Comparison of ENCODE assay signal across 8 mouse cellular contexts in genomic region chr2:102829201-102829600, GRCm38 (mm10).
DNase-seq lines count a peak whose midpoint lies in the region; ATAC-seq lines count a peak whose summit lies in the region.

No protein-coding gene starts in this region.

- H3K4me2 ChIP-seq in kidney, embryonic 15.5 days, result no peak overlapping the region
- no peak overlapping the region for H3K4me2 ChIP-seq in liver, embryonic 12.5 days
- no peak overlapping the region for H3K4me2 ChIP-seq in midbrain, embryonic 11.5 days

- WGBS in kidney, embryonic 15.5 days, result 95% methylated on average over 3 of the region's 3 CpGs
- WGBS in liver, embryonic 12.5 days (ENCODE audit: insufficient replicate concordance), result 77% methylated on average over 3 of the region's 3 CpGs
- 84% methylated on average over 3 of the region's 3 CpGs for WGBS in midbrain, embryonic 11.5 days

- DNase-seq in adrenal gland, adult (ENCODE audit: inconsistent age in 2 of 2, low spot score in 1 of 2), result peak; percentile 72 to 95
- DNase-seq in right cerebral cortex, adult 18-20 months, result peak; percentile 74
- DNase-seq in urinary bladder, postnatal 14 days (ENCODE audit: low spot score), result peak; percentile 68
- no peak for DNase-seq in midbrain, embryonic 11.5 days (ENCODE audit: low spot score, missing footprints)

- no peak overlapping the region for H3K27ac ChIP-seq in kidney, embryonic 15.5 days
- no peak overlapping the region for H3K27ac ChIP-seq in liver, embryonic 12.5 days
- H3K27ac ChIP-seq in midbrain, embryonic 11.5 days (ENCODE audit: low read depth, low read length), result no peak overlapping the region

- H3K4me1 ChIP-seq in kidney, embryonic 15.5 days, result no peaks in the 10 kb centered on the region
- H3K4me1 ChIP-seq in liver, embryonic 12.5 days, result no peaks in the 10 kb centered on the region
- H3K4me1 ChIP-seq in midbrain, embryonic 11.5 days (ENCODE audit: control insufficient read depth, insufficient read depth, low read length), result no peaks in the 10 kb centered on the region

- no peaks in the 10 kb centered on the region for H3K9me3 ChIP-seq in kidney, embryonic 15.5 days (replicated peaks)
- H3K9me3 ChIP-seq in liver, embryonic 12.5 days (replicated peaks), result no peaks in the 10 kb centered on the region
- no peaks in the 10 kb centered on the region for H3K9me3 ChIP-seq in midbrain, embryonic 11.5 days (ENCODE audit: control insufficient read depth, low read length)

- peak; percentile 67 for ATAC-seq in CD4-positive, CD25-positive, alpha-beta regulatory T cell, adult 4 months
- ATAC-seq in erythroid progenitor cell, adult 5-6 weeks (replicated peaks; ENCODE audit: low FRiP score, poor library complexity, severe bottlenecking), result peak; percentile 86
- ATAC-seq in kidney, embryonic 15.5 days (replicated peaks; ENCODE audit: low FRiP score), result peak; percentile 66; the same call in 1 of the 2 replicates
- ATAC-seq in liver, embryonic 12.5 days, result peak; percentile 89
- ATAC-seq in midbrain, embryonic 11.5 days (ENCODE audit: low FRiP score), result no peak

- no peak overlapping the region for H3K4me3 ChIP-seq in kidney, embryonic 15.5 days (replicated peaks)
- no peak overlapping the region for H3K4me3 ChIP-seq in liver, embryonic 12.5 days
- H3K4me3 ChIP-seq in midbrain, embryonic 11.5 days (ENCODE audit: low read depth, low read length), result no peak overlapping the region

- H3K36me3 ChIP-seq in kidney, embryonic 15.5 days, result no peaks in the 10 kb centered on the region
- peaks cover 34% of the 10 kb centered on the region for H3K36me3 ChIP-seq in liver, embryonic 12.5 days
- H3K36me3 ChIP-seq in midbrain, embryonic 11.5 days (ENCODE audit: control insufficient read depth, insufficient read depth, low read length), result no peaks in the 10 kb centered on the region

- H3K9ac ChIP-seq in kidney, embryonic 15.5 days, result no peak overlapping the region
- H3K9ac ChIP-seq in liver, embryonic 12.5 days, result no peak overlapping the region
- H3K9ac ChIP-seq in midbrain, embryonic 11.5 days (ENCODE audit: low read length), result no peak overlapping the region

- no peaks in the 10 kb centered on the region for H3K27me3 ChIP-seq in kidney, embryonic 15.5 days
- H3K27me3 ChIP-seq in liver, embryonic 12.5 days (replicated peaks), result no peaks in the 10 kb centered on the region
- no peaks in the 10 kb centered on the region for H3K27me3 ChIP-seq in midbrain, embryonic 11.5 days (ENCODE audit: control insufficient read depth, insufficient read depth, low read length)
